Mouse (Mus musculus) heart, embryonic 10.5 days (tissue): Measurements from ENCODE around the gene Eif3g. TPM values are rescaled to one million over a fixed set of nuclear protein-coding genes. Genes with fewer than 3 reads are reported as not detected.

ENCODE experiments used
- DNase-seq: peaks from one replicate; pipeline ENCODE4 v3.0.0-alpha.2; 2017; ENCODE audit warnings: low spot score
- H3K27ac ChIP-seq: fragments of 300-500 bp; sonication (generic); 2 replicates; pipeline ENCODE4 v1.5.1; 2016; ENCODE audit warnings: mild to moderate bottlenecking
- H3K27me3 ChIP-seq: fragments of 300-500 bp; sonication (generic); 2 replicates; pipeline ENCODE4 v1.6.1; 2016; ENCODE audit warnings: mild to moderate bottlenecking; ENCODE audit not compliant: poor library complexity, insufficient read depth, severe bottlenecking
- H3K36me3 ChIP-seq: fragments of 300-500 bp; sonication (generic); 2 replicates; pipeline ENCODE4 v1.6.1; 2016; ENCODE audit warnings: mild to moderate bottlenecking, moderate library complexity
- H3K4me1 ChIP-seq: fragments of 300-500 bp; sonication (generic); 2 replicates; pipeline ENCODE4 v1.6.1; 2016; ENCODE audit warnings: mild to moderate bottlenecking
- H3K4me3 ChIP-seq: fragments of 300-500 bp; sonication (generic); 2 replicates; pipeline ENCODE4 v1.5.1; 2016; ENCODE audit warnings: mild to moderate bottlenecking, moderate library complexity
- H3K9me3 ChIP-seq: fragments of 300-500 bp; sonication (generic); 2 replicates; pipeline ENCODE4 v1.6.1; 2016; ENCODE audit warnings: mild to moderate bottlenecking, moderate library complexity
- WGBS: fragments of 180-500 bp; shearing (Covaris S2); methylation state at CpG from one replicate; pipeline ENCODE4 v1.1.7; 2016; 5-methylcytosine and 5-hydroxymethylcytosine counted together
- polyA plus RNA-seq: library from polyadenylated mRNA; unstranded; fragments of >200 nt; fragmentation: Nextera tagmentation; extraction: Ambion mirVana; gene quantifications from 2 replicates; pipeline ENCODE4 v1.2.1, GENCODE M21; 2016

Eif3g gene
- polyA plus RNA-seq, 1 experiment from 2014 or later: 389 TPM

DNA sequence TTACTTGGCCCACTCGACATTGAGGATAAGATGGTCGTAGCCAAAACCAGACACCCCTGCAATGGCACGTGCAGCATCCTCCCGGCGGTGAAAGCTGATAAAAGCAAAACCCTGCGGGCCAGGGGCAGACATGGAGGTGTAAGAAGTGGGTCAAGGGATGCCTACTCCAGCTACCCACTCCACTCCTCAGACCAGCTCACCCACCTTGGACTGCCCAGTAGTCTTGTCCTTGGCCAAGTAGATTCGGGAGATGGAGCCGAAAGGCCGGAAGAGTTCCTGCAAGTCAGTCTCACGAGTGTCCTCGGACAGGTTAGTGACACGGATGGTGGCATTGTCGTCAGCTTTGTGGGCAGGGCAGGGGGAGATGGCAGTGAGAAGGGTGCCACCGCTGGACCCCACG, 3.8 kb downstream of the Eif3g start:
- DNase-seq: no peak
- Histone ChIP-seq H3K27ac (no peak overlapping the region), H3K36me3 (peaks cover 77% of the 10 kb centered on the region), H3K27me3 (no peaks in the 10 kb centered on the region), H3K4me1 (peaks cover 16% of the 10 kb centered on the region), H3K4me3 (no peak overlapping the region), H3K9me3 (no peaks in the 10 kb centered on the region)
- 87% methylated on average over 15 of the region's 15 CpGs for WGBS

DNA sequence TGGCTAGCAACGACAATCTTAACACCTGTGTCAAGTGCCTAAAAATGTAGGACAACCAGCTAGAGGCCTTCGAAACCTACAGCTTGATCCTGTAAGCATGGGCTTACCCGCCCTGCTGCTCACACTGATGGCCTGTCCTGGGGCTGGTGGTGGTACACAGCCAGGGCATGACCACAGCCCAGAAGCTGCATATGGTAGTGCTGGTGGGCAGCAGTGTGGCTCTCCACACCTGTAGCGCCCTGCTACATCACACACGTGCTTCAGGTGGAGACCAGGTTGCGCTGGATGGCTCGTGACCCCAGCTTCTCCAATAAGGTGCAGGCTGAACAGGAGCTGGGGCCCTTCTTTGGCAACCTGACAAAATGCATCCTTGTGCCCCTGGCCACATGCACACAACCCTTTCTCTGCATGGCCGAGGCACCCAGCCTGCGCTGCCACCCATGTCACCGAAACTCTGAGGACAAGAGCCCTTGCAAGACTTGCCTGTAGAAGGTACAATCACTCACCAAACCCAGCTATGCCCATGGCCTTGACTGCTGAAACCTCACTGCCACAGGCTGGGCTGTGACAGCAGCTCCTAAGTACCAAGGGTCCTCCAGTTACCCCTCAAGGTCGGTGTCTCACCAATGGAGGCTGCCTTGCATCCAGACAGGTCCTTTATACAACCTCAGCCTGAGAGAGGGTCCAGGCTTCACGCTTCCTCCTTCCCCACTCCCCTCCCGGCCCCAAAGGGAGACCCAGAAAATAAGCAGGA, 4.7 kb downstream of the Eif3g start:
- peaks cover 21% of the 10 kb centered on the region for H3K4me1 ChIP-seq
- peaks cover 81% of the 10 kb centered on the region for H3K36me3 ChIP-seq
- no peak overlapping the region for H3K27ac ChIP-seq
- DNase-seq: no peak
- H3K4me3 ChIP-seq: no peak overlapping the region
- 85% methylated on average over 13 of the region's 13 CpGs for WGBS
- no peaks in the 10 kb centered on the region for H3K9me3 ChIP-seq
- no peaks in the 10 kb centered on the region for H3K27me3 ChIP-seq

DNA sequence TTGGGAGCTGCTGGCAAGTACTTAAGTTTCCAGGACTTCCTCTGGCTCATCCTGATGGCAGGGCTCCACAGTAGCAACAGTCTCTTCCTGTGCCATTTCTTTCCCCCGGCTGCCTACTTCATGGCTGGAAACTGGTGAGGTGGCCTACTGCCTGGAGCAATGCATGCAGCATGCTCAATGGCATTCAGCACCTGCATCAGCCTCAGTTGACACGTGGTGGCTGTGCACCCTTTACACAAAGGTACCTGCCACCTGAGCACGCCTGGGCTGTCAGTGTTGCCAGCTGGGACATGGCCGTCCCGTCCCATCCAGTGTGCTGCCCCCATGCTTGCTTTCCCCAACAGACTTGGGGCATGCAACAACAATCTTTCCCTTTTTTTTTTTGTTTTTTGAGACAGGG, 5.4 kb downstream of the Eif3g start:
- H3K27ac ChIP-seq: no peak overlapping the region
- no peaks in the 10 kb centered on the region for H3K27me3 ChIP-seq
- no peaks in the 10 kb centered on the region for H3K9me3 ChIP-seq
- DNase-seq: no peak
- peaks cover 81% of the 10 kb centered on the region for H3K36me3 ChIP-seq
- peaks cover 21% of the 10 kb centered on the region for H3K4me1 ChIP-seq
- H3K4me3 ChIP-seq: no peak overlapping the region
- WGBS: 68% methylated on average over 5 of the region's 5 CpGs

DNA sequence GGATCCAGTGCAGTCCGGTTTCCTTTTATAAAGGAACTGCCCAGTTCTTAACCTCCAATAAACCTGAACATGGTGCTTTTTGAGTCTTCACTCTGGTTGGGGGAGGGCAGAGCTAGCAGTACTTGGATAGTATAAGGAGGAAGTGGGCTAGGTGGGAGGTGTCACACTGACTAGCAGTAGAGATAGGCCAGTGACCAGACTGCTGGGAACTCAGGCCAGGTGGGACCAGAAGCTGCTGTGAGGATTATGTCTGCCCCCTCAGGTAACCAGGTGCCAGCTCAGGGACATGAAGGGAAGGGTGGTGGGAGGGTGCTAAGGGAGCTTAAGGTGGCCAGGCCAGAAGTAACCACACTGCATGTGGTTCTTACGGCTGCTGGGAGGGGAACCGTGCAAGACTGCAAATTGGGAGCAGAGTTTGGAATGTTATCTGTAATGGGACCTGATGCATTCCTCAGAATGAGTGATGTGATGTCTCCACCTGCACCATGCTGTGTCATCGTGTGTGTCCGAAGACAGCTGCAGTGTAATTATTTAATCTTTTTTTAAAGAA, 6.2 kb downstream of the Eif3g start:
- Histone ChIP-seq H3K27me3 (no peaks in the 10 kb centered on the region), H3K27ac (no peak overlapping the region), H3K36me3 (peaks cover 80% of the 10 kb centered on the region), H3K4me3 (no peak overlapping the region), H3K9me3 (no peaks in the 10 kb centered on the region), H3K4me1 (peaks cover 14% of the 10 kb centered on the region)
- no peak for DNase-seq
- 63% methylated on average over 5 of the region's 5 CpGs for WGBS

DNA sequence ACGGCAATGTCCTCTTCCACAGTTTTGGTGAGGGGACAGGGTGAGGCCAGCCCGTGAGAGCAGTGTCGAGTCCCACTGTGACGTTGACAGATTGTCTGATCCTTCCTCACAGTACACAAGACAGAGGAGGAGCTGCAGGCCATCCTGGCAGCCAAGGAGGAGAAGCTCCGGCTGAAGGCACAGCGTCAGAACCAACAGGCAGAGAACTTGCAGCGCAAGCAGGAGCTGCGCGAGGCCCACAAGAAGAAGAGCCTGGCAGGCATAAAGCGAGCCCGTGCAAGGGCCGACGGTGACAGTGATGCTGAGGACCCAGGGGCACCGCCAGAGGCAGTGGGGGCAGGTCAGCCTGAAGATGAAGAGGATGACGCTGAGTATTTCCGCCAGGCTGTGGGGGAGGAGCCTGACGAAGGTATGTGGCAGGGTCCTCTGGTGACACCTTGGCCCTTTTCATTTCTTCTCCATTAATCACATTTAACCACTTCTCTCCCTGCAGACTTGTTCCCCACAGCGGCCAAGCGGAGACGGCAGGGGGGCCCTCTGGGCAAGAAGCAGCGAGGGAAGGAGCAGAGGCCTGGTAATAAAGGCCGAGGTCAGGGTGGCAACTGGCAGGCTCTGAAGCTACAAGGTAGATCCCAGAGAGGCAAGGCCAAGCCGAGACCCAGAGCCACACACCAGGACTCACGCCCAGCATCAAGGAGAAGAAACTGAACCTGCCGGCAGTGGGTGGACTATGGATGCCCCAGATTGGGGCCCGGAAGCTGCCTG, 6.9 kb downstream of the Eif3g start:
- peaks cover 74% of the 10 kb centered on the region for H3K36me3 ChIP-seq
- H3K4me3 ChIP-seq: no peak overlapping the region
- no peaks in the 10 kb centered on the region for H3K9me3 ChIP-seq

DNA sequence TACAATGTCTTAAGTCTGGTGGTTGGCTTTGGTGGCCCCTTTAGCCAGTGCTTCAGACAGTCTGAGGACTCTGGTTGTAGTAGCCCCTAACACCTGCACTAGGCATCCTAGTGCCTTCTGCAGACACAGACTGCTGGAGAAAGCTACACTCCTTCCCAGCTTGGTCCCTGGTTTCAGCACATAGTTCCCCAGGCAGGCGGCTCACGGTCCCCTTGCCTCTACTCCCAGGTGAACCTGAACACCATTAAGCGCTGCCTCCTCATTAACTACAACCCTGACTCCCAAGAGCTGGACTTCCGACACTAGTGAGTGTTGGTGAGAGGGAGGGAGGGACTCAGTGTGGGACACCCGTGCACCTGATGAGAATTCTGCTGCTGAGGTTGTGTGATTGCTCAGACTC, 8.0 kb downstream of the Eif3g start:
- Histone ChIP-seq H3K9me3 (no peaks in the 10 kb centered on the region), H3K4me3 (no peak overlapping the region), H3K27ac (no peak overlapping the region), H3K36me3 (peaks cover 62% of the 10 kb centered on the region), H3K4me1 (peaks cover 8% of the 10 kb centered on the region), H3K27me3 (no peaks in the 10 kb centered on the region)
- 89% methylated on average over 5 of the region's 5 CpGs for WGBS
- no peak for DNase-seq

More for the DNA sequence above, 6.9 kb downstream of the Eif3g start:
- no peak for DNase-seq
- WGBS: 84% methylated on average over 26 of the region's 26 CpGs
- H3K4me1 ChIP-seq: peaks cover 8% of the 10 kb centered on the region
- no peaks in the 10 kb centered on the region for H3K27me3 ChIP-seq
- no peak overlapping the region for H3K27ac ChIP-seq

DNA sequence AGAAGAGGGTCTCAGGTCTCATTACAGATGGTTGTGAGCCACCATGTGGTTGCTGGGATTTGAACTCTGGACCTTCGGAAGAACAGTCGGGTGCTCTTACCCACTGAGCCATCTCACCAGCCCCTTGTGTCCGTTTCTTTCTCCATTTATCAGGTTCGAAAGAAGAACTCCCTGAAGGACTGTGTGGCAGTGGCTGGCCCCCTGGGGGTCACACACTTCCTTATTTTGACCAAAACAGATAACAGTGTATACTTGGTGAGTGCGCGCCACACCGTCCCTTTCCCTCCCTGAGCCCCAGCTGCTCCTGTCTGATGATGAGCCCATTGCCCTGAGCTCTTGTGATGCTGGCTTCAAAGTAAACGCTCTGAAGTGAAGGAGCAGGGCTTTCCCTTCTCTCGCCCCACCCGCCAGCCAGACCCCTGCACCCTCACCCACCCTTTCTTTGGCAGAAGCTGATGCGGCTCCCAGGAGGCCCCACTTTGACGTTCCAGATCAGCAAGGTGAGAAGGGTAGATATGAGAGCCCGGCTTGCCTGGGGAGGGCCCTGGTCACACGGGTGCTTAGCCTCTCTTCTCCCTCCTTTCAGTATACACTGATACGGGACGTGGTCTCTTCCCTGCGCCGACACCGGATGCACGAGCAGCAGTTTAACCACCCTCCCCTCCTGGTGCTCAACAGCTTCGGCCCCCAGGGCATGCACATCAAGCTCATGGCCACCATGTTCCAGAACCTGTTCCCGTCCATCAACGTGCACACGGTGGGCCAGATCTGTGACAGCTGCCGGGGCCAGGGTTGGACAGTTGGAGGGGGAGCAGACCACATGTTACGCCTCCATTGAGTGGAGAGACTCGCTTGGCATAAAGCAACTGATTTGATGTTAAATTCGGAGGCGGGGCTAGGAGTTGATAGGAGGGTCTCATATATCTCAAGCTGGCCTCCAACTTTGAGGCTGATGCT, 9.0 kb downstream of the Eif3g start:
- peak overlapping the region; percentile 98 for H3K4me3 ChIP-seq
- peak; percentile 90 for DNase-seq
- 0 out of 2 replicates have a peak overlapping the region, but pooled peaks have one; percentile 24 for H3K27ac ChIP-seq
- H3K4me1 ChIP-seq: peaks cover 8% of the 10 kb centered on the region
- no peaks in the 10 kb centered on the region for H3K27me3 ChIP-seq
- WGBS: 78% methylated on average over 29 of the region's 29 CpGs
- peaks cover 53% of the 10 kb centered on the region for H3K36me3 ChIP-seq
- no peaks in the 10 kb centered on the region for H3K9me3 ChIP-seq

DNA sequence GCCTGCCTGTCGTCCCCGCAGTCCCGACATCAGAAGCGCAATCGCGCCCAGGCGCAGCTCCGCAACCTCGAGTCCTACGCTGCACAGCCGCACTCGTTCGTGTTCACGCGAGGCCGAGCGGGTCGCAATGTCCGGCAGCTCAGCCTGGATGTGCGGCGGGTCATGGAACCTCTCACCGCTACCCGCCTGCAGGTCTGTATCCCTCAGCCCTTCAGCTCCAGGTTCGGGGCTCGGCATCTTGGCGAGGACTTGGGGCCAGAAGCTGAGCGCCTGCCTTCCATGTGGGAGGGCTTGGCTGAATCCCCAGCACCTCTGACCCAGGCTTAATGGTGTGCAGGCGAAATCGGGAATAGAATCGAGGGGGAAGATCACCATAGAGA, 10.0 kb downstream of the Eif3g start:
- H3K9me3 ChIP-seq: no peaks in the 10 kb centered on the region
- peaks cover 8% of the 10 kb centered on the region for H3K4me1 ChIP-seq
- peaks cover 42% of the 10 kb centered on the region for H3K36me3 ChIP-seq
- peak overlapping the region; percentile 98 for H3K4me3 ChIP-seq
- under 1% methylated on average over 30 of the region's 30 CpGs for WGBS
- H3K27me3 ChIP-seq: no peaks in the 10 kb centered on the region
- H3K27ac ChIP-seq: peak overlapping the region; percentile 92
- no peak for DNase-seq

DNA sequence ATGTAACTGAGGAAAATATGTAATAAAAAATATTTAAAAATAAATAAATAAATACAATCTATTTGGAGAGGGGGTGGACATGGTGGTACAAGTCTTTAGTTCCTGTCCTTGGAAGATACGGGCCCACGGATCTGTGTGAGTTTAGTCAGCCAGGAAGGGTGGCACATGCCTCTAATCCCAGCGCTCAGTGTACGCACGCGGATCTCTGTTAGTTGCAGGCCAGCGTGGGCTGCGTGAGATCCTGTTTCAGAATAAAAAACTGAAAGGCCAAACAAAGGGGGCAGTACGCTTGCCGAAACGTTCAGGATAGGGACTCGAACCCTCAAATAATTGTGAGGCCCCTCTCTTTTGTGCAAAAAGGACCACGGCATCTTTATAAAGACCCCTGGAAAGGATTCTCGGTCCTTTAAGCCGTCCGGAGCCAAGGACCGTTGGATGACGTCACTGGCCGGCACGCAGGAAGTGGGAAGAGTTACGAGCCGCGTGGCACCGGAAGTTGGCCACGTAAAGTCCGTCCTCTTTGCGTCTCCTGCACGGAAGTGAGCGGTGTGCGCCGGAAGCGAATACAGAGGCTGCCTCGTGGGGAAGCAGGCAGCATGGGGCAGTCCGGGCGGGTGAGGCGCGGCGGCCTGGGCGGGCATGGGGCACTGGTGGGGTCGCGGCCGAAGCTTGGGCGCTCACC, 10.6 kb downstream of the Eif3g start, which contains the start of gene Ppan:
Gene Ppan (plus strand): TSS at position 472 of the 682 bp plus-strand sequence.
- under 1% methylated on average over 43 of the region's 43 CpGs for WGBS
- Histone ChIP-seq H3K27ac (peak within 1 kb of the TSS; percentile 92), H3K9me3 (no peaks in the 10 kb centered on the region), H3K4me1 (peaks cover 8% of the 10 kb centered on the region), H3K27me3 (no peaks in the 10 kb centered on the region), H3K4me3 (peak within 1 kb of the TSS; percentile 98), H3K36me3 (peaks cover 37% of the 10 kb centered on the region)
- peak; percentile 98 for DNase-seq

DNA sequence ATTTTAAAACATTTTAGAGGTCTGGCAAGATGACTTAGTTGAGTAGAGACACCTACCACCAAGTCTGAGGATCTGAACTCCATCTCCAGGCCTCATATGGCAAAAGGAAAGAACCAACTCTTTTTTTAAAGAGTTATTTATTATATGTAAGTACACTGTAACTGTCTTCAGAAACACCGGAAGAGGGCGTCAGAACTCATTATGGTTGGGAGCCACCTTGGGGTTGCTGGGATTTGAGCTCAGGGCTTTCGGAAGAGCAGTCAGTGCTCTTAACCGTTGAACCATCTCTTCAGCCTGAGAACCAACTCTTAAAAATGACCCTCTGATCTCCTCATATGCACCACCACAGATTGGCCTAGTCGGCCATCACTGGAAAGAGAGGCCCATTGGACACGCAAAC, 11.2 kb downstream of the Eif3g start:
- Histone ChIP-seq H3K9me3 (no peaks in the 10 kb centered on the region), H3K4me3 (no peak overlapping the region)

DNA sequence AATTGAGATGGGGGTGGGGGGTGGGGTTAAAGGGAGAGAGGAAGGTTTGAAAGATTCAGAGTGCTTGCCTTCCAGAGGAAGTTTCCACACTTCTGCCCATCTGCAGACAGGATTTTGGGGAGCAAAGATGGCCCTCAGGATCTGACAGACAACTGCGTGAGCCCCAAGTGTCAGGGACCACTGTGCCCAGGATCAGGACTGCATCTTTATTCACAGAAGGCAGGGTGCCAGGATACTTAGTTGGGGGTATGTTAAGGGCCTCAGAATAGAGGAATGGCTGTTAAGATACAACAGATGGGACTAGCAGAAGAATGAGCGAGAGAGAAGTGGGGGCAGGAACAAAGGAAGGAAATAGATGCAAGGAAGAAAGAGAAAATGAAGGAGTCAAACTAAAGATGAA, 11.9 kb downstream of the Eif3g start:
- WGBS: 93% methylated on average over 2 of the region's 2 CpGs
- DNase-seq: no peak
- H3K27ac ChIP-seq: no peak overlapping the region
- H3K27me3 ChIP-seq: no peaks in the 10 kb centered on the region
- no peaks in the 10 kb centered on the region for H3K9me3 ChIP-seq
- peaks cover 8% of the 10 kb centered on the region for H3K4me1 ChIP-seq
- H3K4me3 ChIP-seq: no peak overlapping the region
- peaks cover 24% of the 10 kb centered on the region for H3K36me3 ChIP-seq

More for the DNA sequence above, 11.2 kb downstream of the Eif3g start:
- Histone ChIP-seq H3K27me3 (no peaks in the 10 kb centered on the region), H3K36me3 (peaks cover 30% of the 10 kb centered on the region), H3K27ac (0 out of 2 replicates have a peak overlapping the region, but pooled peaks have one; percentile 42), H3K4me1 (peaks cover 8% of the 10 kb centered on the region)
- no peak for DNase-seq
- 86% methylated on average over 6 of the region's 6 CpGs for WGBS
